Mouse (Mus musculus) gastrocnemius, postnatal 10 days (tissue): ENCODE measurements around the gene Ptprb. TPM values are rescaled to one million over a fixed set of nuclear protein-coding genes. Genes with fewer than 3 reads are reported as not detected.

Source experiments
- DNase-seq: peaks from one replicate; pipeline ENCODE4 v3.0.0; 2021; ENCODE audit warnings: mixed read lengths
- total RNA-seq, 2 experiments: library from RNA; stranded (reverse); gene quantifications; 2 replicates each; pipeline ENCODE4 v1.2.3; 2021

Ptprb gene
- total RNA-seq, 2 experiments from 2014 or later = 36.2 to 42.3 TPM

GRCm38 (mm10) chr10:116296439-116296838 lies 21.1 kb downstream of the Ptprb start:
- DNase-seq = no peak

DNA sequence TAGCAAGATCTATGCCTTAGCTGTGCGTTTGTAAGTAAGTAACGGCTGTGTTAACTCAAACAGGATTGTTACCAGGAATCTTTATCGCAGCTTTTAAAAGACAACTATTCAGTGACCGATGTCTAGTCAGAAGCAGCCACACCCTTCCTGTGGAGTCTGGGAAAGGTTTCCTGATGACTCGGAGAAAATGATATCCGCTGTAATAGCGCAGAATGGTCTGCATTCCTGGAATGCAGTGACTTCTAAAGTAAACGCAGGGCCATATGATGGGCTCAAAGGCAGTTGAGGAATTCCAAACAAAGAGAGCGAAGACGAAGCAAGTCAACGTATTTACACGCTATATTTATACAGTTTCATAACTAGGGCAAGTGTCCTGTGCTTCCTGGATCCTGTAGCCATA lies 22.5 kb downstream of the Ptprb start:
- DNase-seq = no peak

DNA sequence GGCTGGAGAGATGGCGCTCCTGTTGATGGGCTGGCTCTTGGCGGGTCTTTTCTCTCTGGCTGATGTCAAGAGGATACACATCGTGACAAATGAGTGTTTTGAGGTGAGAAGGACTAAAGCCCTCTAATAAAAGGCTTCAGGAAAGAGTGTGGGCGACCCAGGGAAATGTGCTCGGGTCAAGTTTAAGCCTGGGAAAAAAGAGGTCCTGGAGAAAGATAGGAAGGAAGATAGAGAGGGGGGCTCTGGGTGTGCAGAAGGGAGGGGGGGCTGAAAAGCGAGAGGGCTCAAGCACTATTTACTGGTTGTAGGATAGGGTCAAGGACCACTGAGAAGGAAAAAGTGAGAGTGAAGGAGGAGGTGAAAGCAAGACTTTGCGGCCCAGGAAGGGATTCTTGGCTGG lies 25.5 kb downstream of the Ptprb start:
- DNase-seq = no peak

GRCm38 (mm10) chr10:116301258-116301657 lies 25.9 kb downstream of the Ptprb start:
- DNase-seq = peak; percentile 38

DNA sequence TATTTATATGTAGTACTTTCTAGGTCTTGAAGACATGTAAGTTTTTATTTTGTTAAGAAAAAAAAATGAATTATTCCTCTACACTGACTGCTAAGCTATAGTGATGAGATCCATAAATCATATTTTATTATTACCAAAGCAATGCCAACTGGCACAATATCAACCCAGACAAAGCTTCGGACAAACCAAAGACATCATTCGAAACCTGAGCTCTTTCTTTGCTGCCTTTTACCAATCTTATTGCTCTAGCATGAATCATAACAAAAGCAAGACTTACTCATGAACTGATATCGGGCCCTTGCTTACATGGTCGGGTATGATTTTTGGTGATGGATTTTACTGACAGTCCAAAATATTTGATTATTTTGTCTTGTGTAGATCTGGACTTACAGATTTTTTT lies 29.0 kb downstream of the Ptprb start:
- no peak for DNase-seq

- no peak for DNase-seq
These were observed 34.1 kb downstream of the Ptprb start for GRCm38 (mm10) chr10:116309460-116309859.

DNA sequence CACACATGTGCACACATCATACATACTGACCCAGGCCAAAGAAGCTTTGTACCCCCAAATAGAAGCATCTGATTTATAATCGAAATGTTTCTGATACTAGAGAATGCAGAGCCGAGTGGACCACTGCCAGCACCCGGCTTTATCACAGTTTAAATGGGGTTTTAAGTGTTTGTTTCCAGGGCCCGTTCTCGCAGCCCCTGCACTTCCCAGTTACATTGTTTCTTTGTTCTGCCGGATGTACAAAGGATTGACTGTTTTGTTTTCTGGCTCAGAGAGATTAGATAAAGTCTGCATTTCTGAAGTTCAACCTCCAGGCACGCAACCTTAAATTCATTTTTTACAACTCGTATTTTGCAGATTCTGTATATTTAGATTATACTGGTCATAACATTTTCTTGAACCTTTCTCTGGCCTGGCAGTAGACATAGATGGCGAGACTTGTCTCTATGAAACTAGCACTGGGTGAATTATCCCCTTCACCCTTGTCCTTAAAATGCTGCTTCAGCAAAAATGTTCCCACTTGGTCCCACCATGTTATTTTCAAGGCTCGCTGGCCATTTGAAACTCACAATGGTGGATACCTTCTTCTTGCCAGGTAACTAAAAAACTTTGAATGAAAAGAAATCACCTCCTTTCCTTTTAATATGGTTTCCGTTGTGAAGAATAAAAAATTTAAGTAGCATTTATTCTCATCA lies 35.3 kb downstream of the Ptprb start:
- DNase-seq = no peak

DNA sequence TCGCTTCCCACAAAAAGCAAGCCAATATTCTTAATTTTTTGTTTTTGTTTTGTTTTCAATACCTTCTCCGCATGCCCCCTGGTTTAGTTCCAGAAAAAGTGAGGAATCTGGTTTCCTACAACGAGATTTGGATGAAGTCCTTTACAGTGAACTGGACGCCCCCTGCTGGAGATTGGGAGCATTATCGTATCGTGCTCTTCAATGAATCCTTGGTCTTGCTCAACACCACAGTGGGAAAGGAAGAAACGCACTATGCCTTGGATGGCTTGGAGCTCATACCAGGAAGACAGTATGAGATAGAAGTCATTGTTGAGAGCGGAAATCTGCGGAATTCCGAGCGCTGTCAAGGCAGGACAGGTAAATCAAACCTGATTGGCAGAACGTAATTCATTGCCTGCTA lies 43.9 kb downstream of the Ptprb start:
- DNase-seq = peak; percentile 76

GRCm38 (mm10) chr10:116329086-116329485 lies 53.8 kb downstream of the Ptprb start:
- no peak for DNase-seq

- DNase-seq = peak; percentile 74
These were observed 55.1 kb downstream of the Ptprb start for GRCm38 (mm10) chr10:116330458-116330857.

GRCm38 (mm10) chr10:116330961-116331510 lies 55.7 kb downstream of the Ptprb start:
- no peak for DNase-seq

DNA sequence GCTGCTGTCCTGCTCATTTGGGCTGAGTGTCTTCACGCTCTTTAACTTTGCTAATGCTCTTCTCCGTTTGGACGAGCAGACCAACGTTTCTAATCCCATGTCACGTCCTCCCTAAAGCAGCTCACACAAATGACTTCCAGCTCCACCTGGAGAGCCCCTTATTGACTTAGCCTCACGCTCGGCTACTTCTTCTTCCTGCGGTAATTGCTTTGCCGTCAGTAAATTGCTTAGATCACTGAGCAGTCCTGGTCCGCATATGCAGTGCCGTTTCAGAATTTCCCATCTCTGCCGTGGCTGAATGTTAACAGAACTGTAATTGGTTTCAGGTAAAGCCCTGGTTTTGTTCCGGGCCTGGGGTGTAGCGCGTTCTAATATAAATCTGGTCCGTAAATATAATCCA lies 58.3 kb downstream of the Ptprb start:
- no peak for DNase-seq

- no peak for DNase-seq
These were observed 58.8 kb downstream of the Ptprb start for GRCm38 (mm10) chr10:116334120-116334519.

DNA sequence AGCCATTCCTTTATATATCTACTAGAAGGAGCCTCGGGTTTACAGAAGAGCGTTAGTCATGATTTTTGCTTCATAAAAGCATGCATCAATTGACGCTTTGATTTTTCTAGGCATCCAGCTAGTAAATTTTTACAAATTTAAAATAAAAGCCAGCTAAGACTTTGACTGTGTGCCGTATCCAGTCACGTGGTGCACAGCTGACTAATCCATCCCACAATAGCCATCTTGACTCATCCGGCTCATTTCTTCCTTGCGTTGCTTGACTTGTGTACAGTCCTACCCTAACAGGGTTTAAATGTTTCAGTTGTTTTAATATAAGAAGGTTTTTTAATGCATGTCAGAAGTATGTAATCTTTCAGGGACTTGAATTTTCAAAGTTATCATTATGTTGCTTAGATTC lies 60.0 kb downstream of the Ptprb start:
- no peak for DNase-seq

- DNase-seq = no peak
These were observed 65.9 kb downstream of the Ptprb start for GRCm38 (mm10) chr10:116341194-116341593.

DNA sequence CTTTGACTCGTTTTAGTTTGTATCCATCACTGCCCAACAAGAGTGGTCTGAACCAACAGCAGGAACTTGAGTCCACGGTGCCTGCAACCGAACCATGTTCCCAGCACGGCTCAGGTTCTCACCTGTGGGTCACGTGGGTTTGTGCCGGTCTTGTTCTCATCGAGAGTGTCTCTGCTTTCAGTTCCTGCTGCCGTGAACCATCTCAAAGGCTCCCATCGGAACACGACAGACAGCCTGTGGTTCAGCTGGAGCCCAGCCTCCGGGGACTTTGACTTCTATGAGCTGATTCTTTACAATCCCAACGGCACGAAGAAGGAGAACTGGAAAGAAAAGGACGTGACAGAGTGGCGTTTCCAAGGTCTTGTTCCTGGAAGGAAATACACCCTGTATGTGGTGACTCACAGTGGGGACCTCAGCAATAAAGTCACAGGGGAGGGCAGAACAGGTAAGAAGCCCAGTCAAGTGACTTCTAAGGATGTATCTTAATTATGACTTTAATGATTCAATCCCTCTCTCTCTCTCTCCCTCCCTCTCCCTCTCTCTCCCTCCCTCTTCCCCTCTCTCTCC lies 71.4 kb downstream of the Ptprb start:
- DNase-seq = no peak

GRCm38 (mm10) chr10:116349004-116349403 lies 73.7 kb downstream of the Ptprb start:
- DNase-seq = no peak

GRCm38 (mm10) chr10:116350532-116350931 lies 75.2 kb downstream of the Ptprb start:
- no peak for DNase-seq

DNA sequence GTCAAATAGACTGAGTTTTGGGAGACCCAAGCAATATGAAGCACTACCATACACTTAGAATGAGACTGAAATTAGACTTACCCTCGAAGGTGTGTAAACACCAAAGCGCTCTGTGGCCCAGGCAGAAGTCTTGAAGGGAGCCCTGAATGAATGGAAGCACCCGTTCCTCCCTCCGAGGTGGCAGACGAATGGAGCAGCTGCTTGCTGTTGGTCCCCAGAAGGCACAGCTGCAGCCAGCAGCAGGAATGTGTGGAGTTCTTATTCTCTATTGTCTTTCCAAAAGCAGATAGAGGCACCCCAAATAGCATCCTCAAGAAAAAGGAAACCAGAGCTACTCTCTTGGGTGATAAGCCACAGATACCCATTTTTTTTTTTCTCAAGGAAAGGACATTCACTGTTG lies 79.0 kb downstream of the Ptprb start:
- DNase-seq = no peak

DNA sequence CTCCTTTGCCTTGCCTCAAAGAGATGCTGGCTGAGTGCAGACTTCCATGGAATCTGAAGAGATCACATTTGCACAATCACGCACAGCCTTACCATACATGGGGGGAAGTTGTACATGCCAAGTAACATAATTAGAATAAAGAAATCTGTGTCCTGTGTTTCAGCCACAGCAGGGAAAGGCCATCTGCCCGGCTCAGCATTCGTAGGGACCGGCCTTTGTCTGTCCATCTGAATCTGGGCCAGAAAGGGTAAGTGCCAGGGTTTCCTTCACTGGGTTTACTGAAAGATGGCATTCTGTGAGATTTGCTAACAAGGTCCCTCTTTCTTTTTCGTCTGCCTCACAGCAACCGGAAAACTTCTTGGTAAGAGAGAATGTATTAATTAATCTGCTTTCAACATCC lies 86.9 kb downstream of the Ptprb start:
- DNase-seq = no peak

DNA sequence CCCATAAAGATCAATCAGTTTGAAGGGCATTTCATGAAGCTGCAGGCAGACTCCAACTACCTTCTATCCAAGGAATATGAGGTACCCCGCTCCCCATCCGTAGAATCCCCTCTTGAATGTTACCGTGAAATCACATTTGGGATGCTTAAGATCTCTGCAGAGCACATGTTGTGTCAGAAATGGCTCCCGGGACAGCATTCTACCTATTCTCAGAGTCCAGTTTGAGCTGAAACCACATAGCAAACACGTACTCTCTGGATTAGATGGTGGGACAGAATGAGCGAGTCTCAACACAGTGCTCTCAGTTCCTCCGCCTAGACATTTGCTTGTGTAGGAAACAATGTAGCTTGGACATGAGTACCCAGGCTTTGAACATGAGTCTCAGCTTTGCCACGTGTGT lies 87.3 kb downstream of the Ptprb start:
- DNase-seq = no peak

DNA sequence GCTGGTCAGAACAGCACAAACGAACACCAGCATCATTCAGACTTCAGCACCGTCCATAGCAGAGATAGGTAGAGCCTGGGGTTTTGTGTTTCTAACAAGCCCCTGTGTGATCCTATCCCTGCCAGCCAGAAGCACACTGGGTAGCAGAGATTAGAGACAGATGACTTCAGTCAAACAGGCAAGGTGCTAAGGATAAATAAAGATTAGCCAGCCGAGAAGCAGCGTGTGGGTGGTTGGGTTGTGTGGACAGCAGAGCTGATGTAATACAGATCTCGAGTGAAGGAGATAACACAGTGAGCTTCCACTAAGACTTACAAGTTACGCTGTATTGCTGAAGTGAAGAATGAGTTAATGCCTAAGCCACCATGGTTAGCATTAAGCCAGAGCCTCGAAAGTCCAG lies 89.4 kb downstream of the Ptprb start:
- no peak for DNase-seq

DNA sequence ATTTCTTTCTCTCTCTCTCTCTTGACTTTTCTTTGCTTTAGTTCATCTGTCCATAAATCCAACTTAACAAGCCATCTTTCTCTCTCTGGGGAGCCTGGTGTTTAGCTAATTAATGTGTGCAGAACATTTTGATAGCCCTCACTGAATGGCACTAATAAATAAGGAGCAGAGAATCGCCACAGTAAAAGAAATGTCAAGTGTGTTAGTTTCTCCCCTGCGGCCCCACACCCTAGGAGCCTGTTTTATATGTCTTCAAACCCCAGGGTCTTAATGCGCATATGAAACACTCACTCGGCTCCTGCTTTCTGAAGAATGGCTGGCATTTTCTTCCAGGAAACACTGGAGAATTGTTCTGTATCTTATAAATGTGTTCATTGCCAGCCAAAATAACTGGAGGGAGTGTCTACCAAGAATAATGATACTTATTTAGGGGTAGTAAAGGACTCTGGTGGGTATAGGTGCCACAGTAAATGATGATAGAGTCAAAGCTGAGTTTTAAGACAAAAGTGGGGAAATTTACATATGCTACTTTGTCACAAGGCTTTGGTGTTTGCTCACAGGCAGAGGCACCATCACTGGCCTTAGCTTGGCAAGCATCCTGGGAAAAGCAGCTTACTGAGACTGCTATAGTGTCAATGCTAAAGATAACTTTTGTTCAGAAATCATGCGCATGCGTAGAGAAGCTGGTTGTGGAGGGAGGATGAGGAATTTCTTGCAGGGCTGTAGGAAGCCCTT lies 95.8 kb downstream of the Ptprb start:
- DNase-seq = no peak
